Mouse (Mus musculus) heart, embryonic 12.5 days (tissue): ENCODE results near the gene Zfp36. TPM values are rescaled to one million over a fixed set of nuclear protein-coding genes. Genes with fewer than 3 reads are reported as not detected.

Source experiments
- ATAC-seq: fragments of 200-750 bp; cut with Nextera tagmentation; 2 replicates; pipeline ENCODE4 v1.8.0; 2017; ENCODE audit warnings: moderate TSS enrichment, moderate library complexity; ENCODE audit not compliant: insufficient number of reproducible peaks, low FRiP score
- H3K27ac ChIP-seq: fragments of 300-500 bp; sonication (generic); 2 replicates; pipeline ENCODE4 v1.5.1; 2016; ENCODE audit warnings: mild to moderate bottlenecking, moderate library complexity; ENCODE audit not compliant: poor library complexity, severe bottlenecking
- H3K27me3 ChIP-seq: fragments of 300-500 bp; sonication (generic); replicated peaks from 2 replicates; pipeline ENCODE4 v1.6.1; 2016; ENCODE audit warnings: mild to moderate bottlenecking, moderate library complexity
- H3K36me3 ChIP-seq: fragments of 300-500 bp; sonication (generic); 2 replicates; pipeline ENCODE4 v1.6.1; 2016; ENCODE audit warnings: mild to moderate bottlenecking, moderate library complexity
- H3K4me1 ChIP-seq: fragments of 300-500 bp; sonication (generic); replicated peaks from 2 replicates; pipeline ENCODE4 v1.6.1; 2016; ENCODE audit warnings: mild to moderate bottlenecking
- H3K4me2 ChIP-seq: fragments of 300-500 bp; sonication (generic); 2 replicates; pipeline ENCODE4 v1.6.1; 2016; ENCODE audit warnings: mild to moderate bottlenecking, moderate library complexity
- H3K4me3 ChIP-seq: fragments of 300-500 bp; sonication (generic); 2 replicates; pipeline ENCODE4 v1.5.1; 2016; ENCODE audit warnings: mild to moderate bottlenecking
- H3K9ac ChIP-seq: fragments of 300-500 bp; sonication (generic); 2 replicates; pipeline ENCODE4 v1.6.1; 2016; ENCODE audit warnings: mild to moderate bottlenecking, moderate library complexity
- H3K9me3 ChIP-seq: fragments of 300-500 bp; sonication (generic); replicated peaks from 2 replicates; pipeline ENCODE4 v1.6.1; 2016; ENCODE audit warnings: mild to moderate bottlenecking, moderate library complexity
- WGBS: fragments of 180-500 bp; shearing (Covaris S2); methylation state at CpG from one replicate; pipeline ENCODE4 v1.1.7; 2016; 5-methylcytosine and 5-hydroxymethylcytosine counted together
- polyA plus RNA-seq: library from polyadenylated mRNA; unstranded; fragments of >200 nt; fragmentation: Nextera tagmentation; extraction: Ambion mirVana; gene quantifications from 2 replicates; pipeline ENCODE4 v1.2.1, GENCODE M21; 2016

Zfp36 gene
- polyA plus RNA-seq, 1 experiment from 2014 or later: 15.9 TPM

- Histone ChIP-seq H3K4me1 (peaks cover 36% of the 10 kb centered on the region), H3K27ac (0 out of 2 replicates have a peak overlapping the region, but pooled peaks have one; percentile 7), H3K9ac (peak overlapping the region; percentile 20; the same call in 1 of the 2 replicates)
Observed at GRCm38 (mm10) chr7:28362441-28363060, 17.5 kb downstream of the Zfp36 start.

GRCm38 (mm10) chr7:28361647-28362341, 18.3 kb downstream of the Zfp36 start:
- Histone ChIP-seq H3K36me3 (peaks cover 81% of the 10 kb centered on the region), H3K27me3 (no peaks in the 10 kb centered on the region), H3K4me3 (no peak overlapping the region), H3K27ac (0 out of 2 replicates have a peak overlapping the region, but pooled peaks have one; percentile 7), H3K4me1 (peaks cover 43% of the 10 kb centered on the region), H3K9ac (no peak overlapping the region; the same call in 1 of the 2 replicates), H3K4me2 (no peak overlapping the region), H3K9me3 (no peaks in the 10 kb centered on the region)
- WGBS: 85% methylated on average over 20 of the region's 20 CpGs
- ATAC-seq: no peak

More at GRCm38 (mm10) chr7:28362441-28363060, 17.5 kb downstream of the Zfp36 start:
- Histone ChIP-seq H3K4me2 (no peak overlapping the region), H3K27me3 (no peaks in the 10 kb centered on the region), H3K4me3 (no peak overlapping the region), H3K9me3 (no peaks in the 10 kb centered on the region), H3K36me3 (peaks cover 89% of the 10 kb centered on the region)
- WGBS: 52% methylated on average over 16 of the region's 16 CpGs
- ATAC-seq: no peak

GRCm38 (mm10) chr7:28360291-28360690, 19.8 kb downstream of the Zfp36 start:
- ATAC-seq: no peak
- Histone ChIP-seq H3K27ac (no peak overlapping the region), H3K4me3 (no peak overlapping the region), H3K36me3 (peaks cover 66% of the 10 kb centered on the region), H3K9ac (no peak overlapping the region), H3K27me3 (no peaks in the 10 kb centered on the region), H3K4me2 (no peak overlapping the region), H3K9me3 (no peaks in the 10 kb centered on the region), H3K4me1 (peaks cover 49% of the 10 kb centered on the region)
- 75% methylated on average over 6 of the region's 6 CpGs for WGBS

- no peak overlapping the region for H3K27ac ChIP-seq
- no peak for ATAC-seq
- 83% methylated on average over 10 of the region's 10 CpGs for WGBS
- no peak overlapping the region for H3K4me3 ChIP-seq
- H3K27me3 ChIP-seq: no peaks in the 10 kb centered on the region
- H3K4me2 ChIP-seq: no peak overlapping the region
- peaks cover 49% of the 10 kb centered on the region for H3K4me1 ChIP-seq
- H3K36me3 ChIP-seq: peaks cover 62% of the 10 kb centered on the region
- H3K9ac ChIP-seq: no peak overlapping the region; the same call in 1 of the 2 replicates
- H3K9me3 ChIP-seq: no peaks in the 10 kb centered on the region
Observed at GRCm38 (mm10) chr7:28359854-28360253, 20.2 kb downstream of the Zfp36 start.

GRCm38 (mm10) chr7:28358431-28358830, 21.6 kb downstream of the Zfp36 start:
- Histone ChIP-seq H3K27ac (peak overlapping the region; percentile 90), H3K4me1 (peaks cover 49% of the 10 kb centered on the region), H3K9me3 (no peaks in the 10 kb centered on the region), H3K4me2 (peak overlapping the region; percentile 39), H3K9ac (peak overlapping the region; percentile 53; the same call in 1 of the 2 replicates), H3K36me3 (peaks cover 61% of the 10 kb centered on the region), H3K27me3 (no peaks in the 10 kb centered on the region), H3K4me3 (no peak overlapping the region)
- 51% methylated on average over 7 of the region's 7 CpGs for WGBS
- no peak; the same call in 1 of the 2 replicates for ATAC-seq

GRCm38 (mm10) chr7:28357984-28358383, 22.1 kb downstream of the Zfp36 start:
- Histone ChIP-seq H3K4me2 (peak overlapping the region; percentile 39), H3K9me3 (no peaks in the 10 kb centered on the region), H3K36me3 (peaks cover 63% of the 10 kb centered on the region), H3K27ac (peak overlapping the region; percentile 90), H3K27me3 (no peaks in the 10 kb centered on the region), H3K4me3 (no peak overlapping the region), H3K4me1 (peaks cover 49% of the 10 kb centered on the region), H3K9ac (peak overlapping the region; percentile 53)
- 0% methylated on average over 5 of the region's 5 CpGs for WGBS
- no peak; the same call in 1 of the 2 replicates for ATAC-seq

- H3K9ac ChIP-seq: peak overlapping the region; percentile 53; the same call in 1 of the 2 replicates
- H3K9me3 ChIP-seq: no peaks in the 10 kb centered on the region
- H3K4me1 ChIP-seq: peaks cover 43% of the 10 kb centered on the region
- peaks cover 63% of the 10 kb centered on the region for H3K36me3 ChIP-seq
- peak; percentile 63 for ATAC-seq
- H3K27ac ChIP-seq: peak overlapping the region; percentile 90
- 0% methylated on average over 5 of the region's 5 CpGs for WGBS
- H3K27me3 ChIP-seq: no peaks in the 10 kb centered on the region
- no peak overlapping the region for H3K4me3 ChIP-seq
- H3K4me2 ChIP-seq: peak overlapping the region; percentile 39
Observed at GRCm38 (mm10) chr7:28356981-28357380, 23.1 kb downstream of the Zfp36 start.

- peaks cover 51% of the 10 kb centered on the region for H3K36me3 ChIP-seq
- ATAC-seq: no peak
- H3K27me3 ChIP-seq: no peaks in the 10 kb centered on the region
- no peak overlapping the region for H3K27ac ChIP-seq
- no peaks in the 10 kb centered on the region for H3K9me3 ChIP-seq
- H3K4me1 ChIP-seq: peaks cover 49% of the 10 kb centered on the region
- WGBS: 90% methylated on average over 3 of the region's 3 CpGs
- no peak overlapping the region for H3K4me2 ChIP-seq
- H3K9ac ChIP-seq: no peak overlapping the region
- H3K4me3 ChIP-seq: no peak overlapping the region
Observed at GRCm38 (mm10) chr7:28355221-28355620, 24.8 kb downstream of the Zfp36 start.

GRCm38 (mm10) chr7:28354596-28354995, 25.5 kb downstream of the Zfp36 start:
- peaks cover 44% of the 10 kb centered on the region for H3K36me3 ChIP-seq
- no peak overlapping the region for H3K4me2 ChIP-seq
- H3K9ac ChIP-seq: no peak overlapping the region
- H3K4me3 ChIP-seq: no peak overlapping the region
- no peak for ATAC-seq
- 92% methylated on average over 3 of the region's 3 CpGs for WGBS
- H3K4me1 ChIP-seq: peaks cover 47% of the 10 kb centered on the region
- no peaks in the 10 kb centered on the region for H3K27me3 ChIP-seq
- no peaks in the 10 kb centered on the region for H3K9me3 ChIP-seq
- no peak overlapping the region for H3K27ac ChIP-seq

GRCm38 (mm10) chr7:28354113-28354581, 25.9 kb downstream of the Zfp36 start:
- 91% methylated on average over 3 of the region's 3 CpGs for WGBS
- H3K9ac ChIP-seq: no peak overlapping the region
- H3K4me1 ChIP-seq: peaks cover 47% of the 10 kb centered on the region
- no peak overlapping the region for H3K4me2 ChIP-seq
- peaks cover 40% of the 10 kb centered on the region for H3K36me3 ChIP-seq
- no peak overlapping the region for H3K4me3 ChIP-seq
- H3K9me3 ChIP-seq: no peaks in the 10 kb centered on the region
- H3K27me3 ChIP-seq: no peaks in the 10 kb centered on the region
- no peak for ATAC-seq
- H3K27ac ChIP-seq: no peak overlapping the region

- H3K27me3 ChIP-seq: no peaks in the 10 kb centered on the region
- peaks cover 33% of the 10 kb centered on the region for H3K36me3 ChIP-seq
- H3K4me1 ChIP-seq: peaks cover 39% of the 10 kb centered on the region
- no peak overlapping the region for H3K9ac ChIP-seq
- H3K27ac ChIP-seq: no peak overlapping the region
- no peak overlapping the region for H3K4me3 ChIP-seq
- no peak overlapping the region for H3K4me2 ChIP-seq
- 96% methylated on average over 2 of the region's 2 CpGs for WGBS
- no peaks in the 10 kb centered on the region for H3K9me3 ChIP-seq
- ATAC-seq: no peak
Observed at GRCm38 (mm10) chr7:28353267-28353666, 26.8 kb downstream of the Zfp36 start.
